25 mouse cellular contexts compared by ENCODE assay signal in genomic region chr11:85732462-85733012, GRCm38 (mm10).
DNase-seq lines count a peak whose midpoint lies in the region; ATAC-seq and TF ChIP-seq lines count a peak whose summit lies in the region.
"Had no signal": no experiment of that assay in that cellular context is flagged by ENCODE, and none has a peak within 500 bp of the region (broad histone marks: within the 10 kb centered on the region; RNA-seq: fewer than 3 reads in every experiment).

No protein-coding gene starts in this region.

- TF ChIP-seq EP300 in lung, postnatal 0 days (IDR thresholded peaks at IDR 0.05) = peak; percentile 80

- H3K4me2 ChIP-seq in kidney, postnatal 0 days (ENCODE audit: low read length) = no peak overlapping the region
- no peak overlapping the region for H3K4me2 ChIP-seq in lung, postnatal 0 days (replicated peaks; ENCODE audit: low read depth, low read length)
- H3K4me2 ChIP-seq: hindbrain, embryonic 12.5 days; liver, embryonic 13.5 days; midbrain, embryonic 13.5 days; neural tube, embryonic 15.5 days had no signal

- 73% methylated on average over 4 of the region's 4 CpGs for WGBS in kidney, adult 2 months
- WGBS in kidney, postnatal 0 days = 58% methylated on average over 4 of the region's 4 CpGs
- 22% methylated on average over 4 of the region's 4 CpGs for WGBS in lung, postnatal 0 days

- no peak overlapping the region for H3K4me3 ChIP-seq in kidney, adult 2 months (ENCODE audit: insufficient read depth, low read depth, low read length)
- H3K4me3 ChIP-seq in kidney, postnatal 0 days (replicated peaks; ENCODE audit: low read depth, low read length) = no peak overlapping the region
- no peak overlapping the region for H3K4me3 ChIP-seq in lung, postnatal 0 days (ENCODE audit: low read depth, low read length)
- H3K4me3 ChIP-seq: erythroblast, embryonic 14.5 days; heart, embryonic 10.5 days; hindbrain, embryonic 12.5 days; liver, embryonic 13.5 days; midbrain, embryonic 13.5 days; neural tube, embryonic 15.5 days had no signal

- H3K9ac ChIP-seq in kidney, postnatal 0 days (ENCODE audit: low read depth, low read length) = no peak overlapping the region
- no peak overlapping the region for H3K9ac ChIP-seq in lung, postnatal 0 days (replicated peaks; ENCODE audit: low read depth)
- H3K9ac ChIP-seq: hindbrain, embryonic 12.5 days; liver, embryonic 13.5 days; midbrain, embryonic 13.5 days; neural tube, embryonic 15.5 days had no signal

- no peak for TF ChIP-seq POLR2A in kidney, adult 2 months (IDR thresholded peaks at IDR 0.05; ENCODE audit: low read depth, low read length)

- H3K27ac ChIP-seq in kidney, adult 2 months (ENCODE audit: insufficient read depth, low read depth, low read length) = no peak overlapping the region
- H3K27ac ChIP-seq in kidney, postnatal 0 days = no peak overlapping the region
- H3K27ac ChIP-seq in lung, postnatal 0 days (ENCODE audit: low read length) = peak overlapping the region; percentile 84
- H3K27ac ChIP-seq: heart, embryonic 10.5 days; hindbrain, embryonic 12.5 days; liver, embryonic 13.5 days; macrophage; midbrain, embryonic 13.5 days; neural tube, embryonic 15.5 days had no signal

- no peaks in the 10 kb centered on the region; the same call in 1 of the 2 replicates for H3K4me1 ChIP-seq in kidney, adult 2 months (ENCODE audit: control insufficient read depth, insufficient read depth, low read length)
- no peaks in the 10 kb centered on the region for H3K4me1 ChIP-seq in kidney, postnatal 0 days (replicated peaks; ENCODE audit: insufficient read depth, low read length)
- H3K4me1 ChIP-seq in lung, postnatal 0 days (ENCODE audit: insufficient read depth, low read depth, low read length) = no peaks in the 10 kb centered on the region
- H3K4me1 ChIP-seq: liver, embryonic 13.5 days; neural tube, embryonic 15.5 days had no signal

- no peaks in the 10 kb centered on the region for H3K9me3 ChIP-seq in kidney, postnatal 0 days (replicated peaks; ENCODE audit: low read length)
- H3K9me3 ChIP-seq in lung, postnatal 0 days (ENCODE audit: low read length) = no peaks in the 10 kb centered on the region
- H3K9me3 ChIP-seq: G1E; heart, embryonic 10.5 days; hindbrain, embryonic 12.5 days; liver, embryonic 13.5 days; midbrain, embryonic 13.5 days; neural tube, embryonic 15.5 days had no signal

- DNase-seq in kidney, adult 2 months = peak; percentile 48
- DNase-seq in kidney, adult 11 months = no peak
- DNase-seq in kidney, postnatal 0 days (ENCODE audit: low spot score) = peak; percentile 67
- DNase-seq in kidney, adult 8-10 months = no peak
- peak; percentile 87 for DNase-seq in lung, postnatal 0 days (ENCODE audit: low spot score)
- peak; percentile 47 to 62 for DNase-seq in lung, postnatal 4 days
- DNase-seq: adrenal gland, adult 8-10 months; cerebellum, postnatal 14 days; gastrocnemius, postnatal 10 days; heart, postnatal 36 days; layer of hippocampus, postnatal 36 days; left cerebral cortex, postnatal 4 days; liver, embryonic 13.5 days; retina, postnatal 1 day; right cerebral cortex, postnatal 14 days; thymus, postnatal 4 days had no signal

- H3K27me3 ChIP-seq in kidney, adult 2 months (replicated peaks; ENCODE audit: control insufficient read depth, insufficient read depth, low read length) = no peaks in the 10 kb centered on the region
- H3K27me3 ChIP-seq in kidney, postnatal 0 days (ENCODE audit: insufficient read depth, low read length) = no peaks in the 10 kb centered on the region
- no peaks in the 10 kb centered on the region for H3K27me3 ChIP-seq in lung, postnatal 0 days (replicated peaks; ENCODE audit: insufficient read depth, low read length)
- H3K27me3 ChIP-seq: neural tube, embryonic 15.5 days had no signal

- no peak for ATAC-seq in kidney, postnatal 0 days (replicated peaks; ENCODE audit: low FRiP score, low read depth)
- peak; percentile 51 for ATAC-seq in lung, postnatal 0 days
- no peak for ATAC-seq in monocyte, adult 5-6 weeks (replicated peaks; ENCODE audit: insufficient number of reproducible peaks, low FRiP score, low TSS enrichment, poor library complexity, severe bottlenecking)
- ATAC-seq: intestine, postnatal 0 days; midbrain, embryonic 13.5 days had no signal

- TF ChIP-seq CTCF in kidney, adult 2 months (conservative IDR thresholded peaks at IDR 0.05; ENCODE audit: insufficient read depth, insufficient read length, low read depth, low read length) = no peak
- no peak for TF ChIP-seq CTCF in kidney, postnatal 0 days (IDR thresholded peaks at IDR 0.05; ENCODE audit: low read depth)
- TF ChIP-seq CTCF in lung, postnatal 0 days (IDR thresholded peaks at IDR 0.05) = no peak

- H3K36me3 ChIP-seq in kidney, adult 2 months (ENCODE audit: control insufficient read depth, insufficient read depth, low read length) = no peaks in the 10 kb centered on the region
- no peaks in the 10 kb centered on the region for H3K36me3 ChIP-seq in kidney, postnatal 0 days (ENCODE audit: insufficient read depth, low read length)
- H3K36me3 ChIP-seq in lung, postnatal 0 days (ENCODE audit: insufficient read depth, low read length) = no peaks in the 10 kb centered on the region
- H3K36me3 ChIP-seq: G1E; heart, embryonic 10.5 days; hindbrain, embryonic 12.5 days; liver, embryonic 13.5 days; midbrain, embryonic 13.5 days; neural tube, embryonic 15.5 days had no signal

Comparison
In these comparisons a context has a peak if more than half of its experiments do, and no peak if none do; other contexts are left out.
1. DNase-seq: peak in kidney, adult 2 months (single experiment), kidney, postnatal 0 days (single experiment), lung, postnatal 0 days (single experiment) and lung, postnatal 4 days (2 of 2); none in kidney, adult 11 months (single experiment) and kidney, adult 8-10 months (0 of 2).